Mouse (Mus musculus): ENCODE measurements around the gene Tph2. TPM values are rescaled to one million over a fixed set of nuclear protein-coding genes. Genes with fewer than 3 reads are reported as not detected.
"Not testable (repeated sequence)": the region's sequence is repeated elsewhere in the genome, so short reads cannot be mapped to it uniquely, and the experiment has no call there.

The Tph2 gene
- under 1 TPM; 0.11 to 0.14 TPM for total RNA-seq (2021)
- long read RNA-seq, experiment 1 = 0 reads
- long read RNA-seq, experiment 2 = 0 reads

DNA sequence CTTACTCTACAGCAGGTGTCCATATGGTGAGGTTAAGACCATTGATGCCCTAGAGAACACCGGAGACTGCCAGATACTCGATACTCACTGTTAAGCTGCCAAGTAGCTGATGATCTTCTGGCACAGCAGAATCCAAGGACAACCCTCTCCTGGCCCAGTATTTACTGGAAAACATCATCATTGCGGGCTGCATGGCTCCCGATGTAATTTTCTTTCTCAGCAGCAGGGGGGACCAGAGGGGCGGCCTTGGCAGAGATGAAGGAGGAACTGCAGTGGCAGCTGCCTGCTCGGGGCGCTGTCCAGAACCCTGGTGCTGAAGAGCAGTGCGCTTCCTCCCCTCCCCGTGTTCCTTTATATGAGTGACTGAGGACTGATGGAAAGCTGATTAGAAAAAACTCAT, at the start of gene Tph2:
Gene Tph2, minus strand, starts transcription at position 326 of the 400 bp plus-strand sequence.
- DNase-seq (ENCODE audit: low spot score in 2 of 2) = peak; percentile 46 to 55

DNA sequence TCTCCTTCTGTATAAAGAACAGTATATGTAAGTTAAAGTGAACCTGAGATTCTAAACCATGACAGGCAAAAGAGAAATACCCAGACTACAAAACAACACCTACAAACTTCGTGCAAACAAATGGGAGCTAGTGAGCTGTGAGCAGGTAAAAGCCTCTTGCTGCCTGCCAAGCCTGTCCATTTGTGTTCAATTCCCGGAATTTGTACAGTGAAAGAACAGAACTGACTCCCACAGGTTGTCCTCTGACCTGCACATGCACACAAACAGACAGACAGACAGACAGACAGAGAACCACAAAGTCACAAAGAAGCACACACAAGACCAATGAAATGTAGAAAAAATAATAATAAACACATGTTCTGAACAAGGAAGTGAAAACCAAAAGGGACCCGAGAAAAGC, 49.0 kb upstream of the Tph2 start:
- no peak for DNase-seq (ENCODE audit: low spot score in 2 of 2)

DNA sequence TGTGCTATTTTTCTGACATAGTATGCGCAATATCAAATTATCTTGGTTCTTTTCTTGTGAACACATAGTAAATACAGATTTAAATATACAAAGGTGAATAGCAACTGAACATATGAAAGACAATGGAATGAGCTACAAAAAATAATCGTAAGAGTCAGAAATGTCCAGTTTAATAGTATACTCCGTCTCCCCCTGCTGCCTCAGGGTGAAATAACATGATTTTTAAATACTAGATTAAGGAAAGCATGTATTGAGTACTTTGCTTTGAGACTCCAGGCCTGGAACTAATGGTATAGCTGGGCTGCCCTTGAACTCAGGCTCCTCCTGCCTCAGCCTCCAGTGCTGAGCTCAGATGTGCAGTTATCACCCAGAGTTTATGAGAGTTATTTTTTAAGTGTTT, 47.7 kb upstream of the Tph2 start:
- DNase-seq (ENCODE audit: low spot score in 2 of 2) = no peak

DNA sequence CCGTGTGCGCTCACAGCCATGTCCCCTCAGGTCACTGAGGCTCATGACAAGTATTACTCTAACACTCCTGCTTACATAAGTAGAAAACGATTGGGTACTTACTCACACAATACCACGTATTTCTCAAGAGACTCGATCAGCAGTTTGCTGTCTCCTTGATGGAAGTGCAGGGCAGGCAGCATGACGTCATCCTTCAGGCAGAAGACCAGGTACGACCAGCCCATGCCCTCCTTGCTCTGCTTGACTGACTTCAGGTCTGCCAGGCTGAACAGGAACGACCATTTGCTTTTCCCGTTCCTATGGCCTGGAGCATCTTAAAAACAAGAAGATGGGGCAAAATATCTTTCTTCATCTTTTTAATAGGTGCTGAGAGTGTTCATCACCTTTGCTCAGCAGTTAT, 44.2 kb upstream of the Tph2 start:
- no peak for DNase-seq (ENCODE audit: low spot score in 2 of 2)

DNA sequence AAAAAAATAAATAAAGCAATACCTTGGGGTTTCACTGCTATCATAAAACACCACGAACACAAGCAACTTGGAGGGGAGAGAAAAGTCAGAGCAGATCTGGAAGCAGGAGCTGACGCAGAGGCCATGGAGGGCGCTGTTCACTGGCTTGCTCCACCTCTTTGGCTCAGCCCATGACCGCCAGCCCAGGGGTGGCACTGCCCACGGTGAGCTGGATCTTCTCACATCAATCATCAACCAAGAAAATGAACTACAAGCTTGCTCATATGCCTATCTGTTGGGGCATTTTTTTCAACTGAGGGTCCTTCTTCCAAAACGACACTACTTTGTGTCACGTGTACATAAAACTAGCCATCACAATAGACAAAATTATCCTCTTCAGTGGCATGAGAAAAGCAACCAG, 41.8 kb upstream of the Tph2 start:
- DNase-seq (ENCODE audit: low spot score in 2 of 2) = no peak

DNA sequence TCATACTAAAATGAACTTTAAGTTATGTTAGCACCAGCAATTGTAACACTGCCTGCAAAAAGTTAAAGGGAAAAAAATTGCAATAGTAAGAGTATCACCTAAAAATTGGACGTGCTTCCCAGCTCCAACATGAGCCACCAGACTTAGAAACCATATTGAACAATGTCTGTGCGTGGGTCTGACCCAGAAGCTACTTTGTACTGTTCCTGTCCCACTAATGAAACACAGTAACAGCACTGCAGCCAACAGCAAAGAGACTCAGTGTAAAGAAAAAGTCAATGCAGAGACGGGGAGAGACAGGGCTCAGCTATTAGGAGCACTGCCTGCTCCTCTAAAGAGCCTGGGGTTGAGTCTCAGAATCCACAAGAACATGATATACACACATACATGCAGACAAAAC, 39.0 kb upstream of the Tph2 start:
- no peak for DNase-seq (ENCODE audit: low spot score in 2 of 2)

DNA sequence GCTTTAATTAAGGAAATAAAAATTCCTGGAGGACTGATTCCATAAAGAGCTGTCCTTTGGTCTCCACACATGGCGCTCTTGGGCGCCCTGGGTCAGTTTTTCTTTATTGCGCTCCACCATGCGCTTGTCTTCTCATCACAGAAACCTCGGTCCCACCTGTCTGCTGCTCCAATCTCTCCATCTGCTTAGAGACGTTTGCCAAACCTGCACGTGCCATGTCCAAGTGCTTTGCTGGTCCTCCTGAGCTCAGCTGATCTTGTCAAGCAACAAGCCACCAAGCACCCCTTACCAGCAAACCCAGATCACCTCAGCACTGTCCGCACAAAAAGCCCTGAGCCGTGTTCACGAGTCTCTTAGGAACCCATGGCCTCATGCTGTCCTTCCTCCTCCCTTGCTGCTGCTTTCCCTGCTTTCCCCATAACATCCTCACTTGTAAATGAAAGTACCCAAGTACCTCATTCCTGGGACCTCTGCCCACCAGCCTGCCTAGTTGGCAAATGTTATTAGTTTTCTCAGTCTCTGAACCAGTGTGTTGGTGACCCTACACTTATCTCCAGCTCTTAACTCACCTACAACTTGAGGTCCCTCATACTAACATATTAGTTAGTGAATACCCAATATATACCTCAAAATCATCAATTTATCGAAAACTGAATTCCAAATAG, 28.2 kb upstream of the Tph2 start:
- no peak for DNase-seq (ENCODE audit: low spot score in 2 of 2)

DNA sequence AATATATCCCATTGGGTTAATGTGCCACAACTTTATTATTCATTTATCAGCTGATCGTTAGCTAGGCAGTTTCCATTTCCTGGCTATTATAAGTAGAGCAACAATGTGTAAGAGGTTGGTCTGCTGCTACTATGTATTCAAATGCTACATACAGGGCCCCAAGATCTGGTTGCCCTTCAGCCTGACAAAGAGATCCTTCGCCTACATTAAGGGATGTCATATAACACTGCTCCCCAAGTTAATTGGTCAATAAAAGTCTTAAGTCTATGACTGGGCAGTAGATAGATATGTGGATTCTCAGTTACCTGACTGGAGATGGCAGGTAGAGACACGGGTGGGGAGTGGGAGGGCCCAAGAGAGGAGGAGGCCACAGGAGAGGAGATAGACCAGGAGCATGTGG, 21.0 kb upstream of the Tph2 start:
- no peak for DNase-seq (ENCODE audit: low spot score in 2 of 2)

DNA sequence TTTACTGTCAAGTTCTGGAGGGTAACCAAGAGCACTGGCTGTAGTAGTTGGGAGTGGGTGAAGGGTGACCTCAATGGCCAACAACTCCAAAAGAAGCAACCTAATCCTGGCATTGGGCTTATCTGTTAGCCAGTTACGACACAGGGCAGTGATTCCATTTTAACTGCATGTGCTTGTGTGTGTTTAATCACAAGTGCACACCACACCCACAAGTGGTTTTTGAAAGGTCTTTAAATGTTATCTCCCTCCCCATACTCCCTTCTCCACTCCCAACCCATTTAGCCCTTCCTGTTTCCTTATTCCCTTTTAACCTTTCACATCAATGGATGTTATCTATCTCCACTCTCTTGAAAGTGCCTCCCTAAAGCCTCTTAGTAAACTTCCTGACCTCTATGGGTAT, 20.5 kb upstream of the Tph2 start:
- no peak for DNase-seq (ENCODE audit: low spot score in 2 of 2)

DNA sequence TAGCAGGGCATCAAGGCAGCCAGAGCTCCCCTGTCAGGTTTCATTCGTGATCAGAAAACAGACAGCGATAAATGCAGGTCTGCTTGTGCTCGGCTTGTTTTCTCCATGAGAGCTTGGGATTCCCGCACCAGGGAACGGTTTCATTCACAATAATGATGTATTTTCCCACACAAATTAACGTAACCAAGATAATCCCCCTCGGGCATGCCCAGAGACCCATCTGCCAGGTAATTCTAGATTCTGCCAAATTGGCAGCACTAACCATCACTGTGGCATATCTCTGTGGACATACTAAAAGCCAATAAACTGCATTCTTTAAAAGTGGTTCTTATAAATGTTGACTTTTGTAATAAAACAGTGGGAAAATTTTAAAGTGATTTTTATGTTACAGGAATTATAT, 6.4 kb upstream of the Tph2 start:
- DNase-seq (ENCODE audit: low spot score in 2 of 2) = no peak

DNA sequence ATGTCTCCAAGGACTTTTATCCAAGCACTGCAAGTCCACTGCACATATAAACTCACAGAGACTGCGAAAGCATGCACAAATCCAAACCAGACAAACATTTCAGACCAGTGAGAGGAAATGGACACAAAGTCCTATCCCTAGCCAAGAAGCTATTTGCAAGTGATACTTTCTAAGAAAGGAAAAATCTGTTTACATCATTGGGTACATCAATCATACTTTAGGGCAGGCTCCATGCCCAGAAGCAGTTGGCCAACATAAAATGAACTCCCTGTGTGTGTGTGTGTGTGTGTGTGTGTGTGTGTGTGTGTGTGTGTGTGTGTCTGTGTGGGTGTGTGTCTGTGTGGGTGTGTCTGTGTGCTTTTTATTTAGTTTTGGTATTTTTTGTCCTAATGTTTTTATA, 2.6 kb upstream of the Tph2 start:
- DNase-seq (ENCODE audit: low spot score in 2 of 2) = no peak

DNA sequence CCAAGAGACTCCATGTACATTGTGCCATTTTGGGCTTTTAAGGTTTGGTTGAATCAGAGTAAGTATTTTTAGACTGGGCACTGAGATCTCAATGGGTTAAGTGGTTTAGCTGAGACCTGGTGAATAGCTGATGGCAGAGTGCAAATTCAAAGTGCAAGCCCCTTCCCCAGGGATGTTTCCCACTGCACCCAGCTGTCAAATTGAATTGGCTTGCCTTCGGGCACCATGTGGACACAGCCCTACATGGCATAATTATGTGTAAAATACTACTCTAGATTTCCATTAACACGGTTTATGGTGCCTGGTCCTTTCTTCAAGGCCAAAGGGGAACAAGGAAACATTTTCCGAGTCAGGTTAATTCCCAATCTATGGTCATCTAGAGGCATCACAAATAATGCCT, 3.8 kb downstream of the Tph2 start:
- no peak for DNase-seq (ENCODE audit: low spot score in 2 of 2)

DNA sequence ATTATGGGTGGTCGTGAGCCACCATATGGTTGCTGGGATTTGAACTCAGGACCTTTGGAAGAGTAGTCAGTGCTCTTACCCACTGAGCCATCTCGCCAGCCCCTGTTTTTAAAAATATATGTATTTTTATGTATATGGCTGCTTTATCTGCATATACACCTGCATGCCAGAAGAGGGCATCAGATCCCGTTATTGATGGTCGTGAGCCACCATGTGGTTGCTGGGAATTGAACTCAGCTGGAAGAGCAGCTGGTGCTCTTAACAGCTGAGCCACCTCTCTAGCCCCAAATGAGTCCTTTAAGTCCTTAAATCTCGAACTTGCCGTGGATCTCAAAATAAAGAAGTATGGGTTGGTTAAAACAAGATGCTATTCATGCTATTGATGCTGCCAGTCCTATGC, 6.8 kb downstream of the Tph2 start:
- not testable (repeated sequence) for DNase-seq (ENCODE audit: low spot score in 2 of 2)

DNA sequence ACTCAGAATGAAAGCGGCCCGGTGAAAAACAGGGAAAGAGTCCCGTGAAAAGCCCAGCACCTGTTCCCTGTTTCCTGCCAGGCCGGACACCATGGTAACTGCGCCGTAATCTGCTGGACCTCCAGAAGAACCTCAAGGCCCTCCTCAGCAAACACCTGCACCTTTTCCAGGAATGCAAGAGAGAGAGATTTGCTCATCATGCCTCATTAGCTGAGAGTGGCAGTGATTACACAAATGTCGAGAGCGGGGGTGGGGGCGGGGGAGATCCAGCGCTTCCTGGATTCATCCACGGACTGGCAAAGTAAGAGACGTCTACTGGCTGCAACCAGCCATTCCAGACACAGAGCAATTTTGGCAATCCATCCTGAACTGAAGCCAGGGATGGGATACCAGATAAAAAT, 9.2 kb downstream of the Tph2 start:
- DNase-seq (ENCODE audit: low spot score in 2 of 2) = no peak

DNA sequence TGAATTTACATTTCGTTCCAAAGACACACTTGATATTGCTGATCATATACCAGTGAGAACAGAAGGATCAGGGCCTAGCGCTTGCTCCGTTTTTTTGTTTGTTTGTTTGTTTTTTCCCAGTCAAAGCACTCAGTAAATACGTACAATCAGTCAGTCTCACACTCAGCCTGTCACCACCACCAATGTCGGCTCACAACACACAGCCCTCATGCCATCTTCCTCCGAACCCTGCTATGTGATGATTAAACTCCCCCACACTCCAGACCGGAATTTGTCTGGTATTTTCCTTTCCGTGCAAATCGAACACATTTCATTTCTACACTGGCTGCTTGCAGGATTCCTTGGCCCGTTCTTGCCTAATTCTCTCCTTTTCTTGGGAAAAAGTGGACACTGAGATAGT, 11.5 kb downstream of the Tph2 start:
- no peak for DNase-seq (ENCODE audit: low spot score in 2 of 2)

DNA sequence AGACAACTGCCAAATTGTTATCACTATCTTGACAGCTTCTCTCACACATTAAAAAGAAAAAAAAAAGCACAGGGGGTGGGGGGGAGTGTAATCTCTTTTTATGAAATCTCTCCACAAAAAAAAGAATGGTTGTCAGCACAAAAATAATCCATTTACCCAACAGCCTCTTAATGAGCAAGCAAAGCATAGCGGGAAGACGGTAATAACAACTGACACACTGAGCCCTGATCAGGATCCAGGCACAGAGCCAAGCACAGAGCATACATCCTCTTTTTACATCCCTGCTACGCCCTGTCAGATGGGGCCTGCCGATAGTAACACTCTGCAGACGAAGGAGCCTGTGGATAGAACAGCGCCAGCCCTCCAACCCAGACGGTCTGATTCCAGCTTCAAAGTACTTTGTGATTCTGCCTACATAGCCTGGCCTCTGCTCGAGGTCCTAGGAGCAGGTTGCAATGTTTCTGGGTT, 13.4 kb downstream of the Tph2 start:
- DNase-seq (ENCODE audit: low spot score in 2 of 2) = no peak

DNA sequence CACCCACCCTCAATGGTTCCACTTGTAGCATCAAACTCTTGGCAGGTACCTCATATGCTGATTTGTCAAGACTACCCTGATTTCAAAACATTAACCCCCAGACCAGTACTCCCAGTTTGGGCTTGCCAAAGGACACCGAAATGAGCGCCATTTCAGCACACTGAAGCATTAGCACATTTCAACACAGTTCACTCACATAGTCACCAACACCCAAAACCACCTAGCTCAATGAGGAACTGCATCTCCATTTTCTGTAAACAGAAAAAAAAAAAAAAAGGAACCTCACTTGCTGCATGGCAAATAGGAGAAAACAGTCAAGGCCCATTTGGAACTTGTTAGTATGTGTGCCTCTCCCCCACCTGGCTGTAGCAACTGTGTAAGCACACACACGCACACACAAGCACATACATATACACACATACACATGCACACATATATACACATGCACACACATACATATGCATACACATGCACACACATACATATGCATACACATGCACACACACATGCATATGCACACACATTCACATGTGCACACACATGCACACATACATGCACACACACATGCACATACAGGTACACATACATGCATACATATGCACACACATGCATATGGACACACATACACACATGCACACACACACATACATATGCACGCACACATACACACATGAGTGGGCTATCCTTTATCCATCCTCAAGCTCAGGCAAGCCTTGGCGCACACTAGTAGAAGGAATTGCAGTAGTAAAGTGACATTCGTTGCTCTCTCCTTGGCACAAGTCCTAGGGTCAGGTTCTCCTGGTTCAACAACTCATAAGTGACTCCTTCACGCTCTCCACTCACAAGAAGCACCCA, 14.1 kb downstream of the Tph2 start:
- no peak for DNase-seq (ENCODE audit: low spot score in 2 of 2)

DNA sequence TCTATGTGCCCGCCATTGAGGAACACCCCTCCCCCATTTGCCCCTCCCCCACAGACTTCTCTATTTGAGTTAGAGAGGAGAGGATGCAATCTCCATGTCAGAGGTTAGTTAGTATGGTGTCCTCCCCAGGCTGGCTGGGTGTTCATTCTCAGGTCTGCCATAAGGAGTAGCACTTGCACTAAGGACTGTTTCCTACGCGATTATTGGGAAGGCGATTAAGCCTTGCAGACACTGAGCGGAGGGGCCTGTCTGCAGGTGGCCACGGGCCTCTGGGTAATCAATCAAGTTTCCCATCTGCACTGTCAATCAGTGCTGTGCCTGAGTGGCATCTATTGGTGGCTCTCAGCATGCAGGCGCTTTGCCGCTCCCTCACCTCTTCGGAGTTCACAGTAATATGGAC, 15.4 kb downstream of the Tph2 start:
- no peak for DNase-seq (ENCODE audit: low spot score in 2 of 2)

DNA sequence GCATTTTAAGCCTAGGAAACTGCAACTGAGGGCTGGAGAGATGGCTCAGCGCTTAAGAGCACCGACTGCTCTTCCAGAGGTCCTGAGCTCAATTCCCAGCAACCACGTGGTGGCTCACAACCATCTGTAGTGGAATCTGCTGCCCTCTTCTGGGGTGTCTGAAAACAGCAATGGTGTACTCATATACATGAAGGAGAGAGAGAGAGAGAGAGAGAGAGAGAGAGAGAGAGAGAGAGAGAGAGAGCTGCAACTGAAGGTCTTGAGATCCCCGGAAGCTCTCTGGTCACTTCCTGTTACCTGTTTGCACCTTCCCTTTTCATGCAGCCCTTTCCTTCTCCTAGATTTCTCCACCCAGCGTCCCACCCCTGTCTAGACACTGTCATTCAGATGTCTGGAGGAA, 24.5 kb downstream of the Tph2 start:
- no peak for DNase-seq (ENCODE audit: low spot score in 2 of 2)

DNA sequence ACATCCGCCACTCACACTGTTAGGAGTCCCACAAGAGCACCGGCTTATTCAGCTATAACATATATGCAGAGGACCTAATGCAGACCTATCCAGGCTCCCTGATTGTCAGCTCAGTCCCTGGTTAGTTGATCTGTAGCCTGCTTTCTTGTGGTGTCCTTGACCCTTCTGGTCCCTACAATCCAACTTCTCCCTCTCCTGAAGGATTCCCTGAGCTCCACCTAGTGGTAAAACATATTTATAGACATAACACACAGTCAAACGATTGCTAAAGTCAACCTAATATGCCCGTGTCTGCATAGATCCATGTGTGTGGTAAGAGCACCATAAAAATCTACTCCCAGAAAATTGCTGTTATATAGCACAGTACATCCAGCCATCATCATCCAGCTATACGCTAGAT, 37.5 kb downstream of the Tph2 start:
- DNase-seq (ENCODE audit: low spot score in 2 of 2) = no peak

DNA sequence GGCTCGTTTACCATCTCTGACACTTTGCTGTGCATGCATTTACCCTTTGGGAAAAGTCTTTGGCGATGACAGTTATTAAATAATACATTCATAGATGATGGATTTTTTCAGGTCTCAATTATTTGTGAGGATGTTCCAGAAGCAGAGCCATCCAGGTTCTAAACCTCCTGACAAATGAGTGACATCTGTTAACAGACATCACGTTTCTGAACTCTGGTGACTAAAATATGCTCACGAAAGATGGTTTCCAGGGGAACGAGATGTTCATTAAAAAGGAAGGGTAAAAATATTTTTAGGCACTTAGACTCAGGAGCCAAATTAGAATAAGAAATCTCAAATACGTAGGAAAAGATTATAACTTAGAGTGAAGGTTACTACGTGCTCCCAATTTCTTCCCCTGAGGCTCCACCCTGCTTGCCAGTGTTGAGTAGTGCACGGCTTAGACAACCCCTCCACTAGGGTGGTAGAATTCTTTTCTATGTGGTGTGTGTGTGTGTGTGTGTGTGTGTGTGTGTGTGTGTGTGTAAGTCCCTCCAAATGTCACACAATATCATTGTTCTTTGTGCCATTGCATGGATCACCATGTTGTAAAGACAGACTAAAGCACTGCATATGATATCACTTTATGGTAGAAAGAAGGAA, 38.4 kb downstream of the Tph2 start:
- DNase-seq (ENCODE audit: low spot score in 2 of 2) = no peak

DNA sequence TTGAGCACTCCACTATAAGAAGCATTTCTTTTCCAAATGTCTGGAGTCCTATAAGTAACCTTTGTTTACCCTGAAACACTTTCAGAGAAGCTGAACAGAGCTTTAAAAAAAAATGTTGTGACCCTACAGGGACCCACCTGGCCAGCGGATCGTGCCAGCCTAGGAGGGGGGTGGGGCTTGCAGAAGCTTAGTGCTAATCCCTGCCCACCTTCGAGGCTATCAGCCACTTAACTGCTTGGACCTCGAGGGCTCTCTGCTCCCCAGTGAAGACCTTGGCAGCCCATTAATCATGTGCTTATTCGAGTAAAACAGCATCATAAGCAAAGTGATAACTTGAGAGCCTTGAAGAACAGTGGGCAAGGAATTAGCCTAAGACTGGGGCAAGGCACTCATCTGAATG, 40.3 kb downstream of the Tph2 start:
- DNase-seq (ENCODE audit: low spot score in 2 of 2) = no peak

Data from adrenal gland, postnatal 4 days (tissue).